Mouse (Mus musculus): ENCODE results near the gene Foxm1.

DNA sequence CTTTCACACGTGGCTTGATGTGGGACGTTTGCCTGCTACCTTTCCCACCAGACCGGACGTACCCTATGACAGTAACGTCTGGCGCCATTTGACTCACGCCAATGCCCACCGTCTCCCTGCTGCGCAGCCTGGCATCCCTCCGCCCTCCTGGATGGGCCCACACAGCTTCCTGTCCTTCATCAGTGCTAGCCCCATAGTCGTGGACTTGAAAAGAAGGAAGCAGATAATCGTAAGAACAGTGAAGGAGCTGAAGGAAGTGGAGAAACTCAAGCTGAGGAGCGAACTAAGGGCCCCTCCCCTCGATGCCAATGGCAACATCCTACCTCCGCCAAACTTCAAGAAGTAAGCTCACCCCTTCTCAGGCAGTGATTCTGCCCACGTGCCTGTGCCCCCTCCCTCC lies 16.9 kb downstream of the Foxm1 start:
- TF ChIP-seq POLR2A (IDR thresholded peaks at IDR 0.05; ENCODE audit: insufficient read depth, low read depth, low read length) = no peak
- TF ChIP-seq CTCF (IDR thresholded peaks at IDR 0.05; ENCODE audit: insufficient read depth, low read depth, low read length) = no peak
